Mouse (Mus musculus): ENCODE results near the gene Mcf2l.

Gene Mcf2l

DNA sequence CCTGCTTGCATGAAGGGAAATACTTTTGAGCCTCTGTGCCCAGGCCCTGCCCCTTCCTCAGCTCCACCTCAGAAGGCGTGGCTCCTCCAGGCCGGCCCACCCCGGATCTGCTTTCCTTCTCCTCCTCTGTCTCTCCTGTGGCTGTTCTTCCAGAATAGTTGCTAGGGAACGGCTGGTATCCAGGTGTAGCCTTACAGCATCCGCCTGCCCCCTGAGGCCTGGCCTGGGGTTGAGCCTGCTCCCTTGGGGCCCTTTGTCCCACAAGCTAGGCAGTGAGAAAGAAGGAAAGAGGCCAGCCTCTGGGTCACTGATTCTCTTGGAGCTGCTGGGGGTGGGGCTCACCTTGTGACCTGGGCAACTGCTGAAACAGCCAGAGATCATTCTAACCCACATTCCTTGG, 38.4 kb downstream of the Mcf2l start:
- no peak for DNase-seq (ENCODE audit: low spot score)

DNA sequence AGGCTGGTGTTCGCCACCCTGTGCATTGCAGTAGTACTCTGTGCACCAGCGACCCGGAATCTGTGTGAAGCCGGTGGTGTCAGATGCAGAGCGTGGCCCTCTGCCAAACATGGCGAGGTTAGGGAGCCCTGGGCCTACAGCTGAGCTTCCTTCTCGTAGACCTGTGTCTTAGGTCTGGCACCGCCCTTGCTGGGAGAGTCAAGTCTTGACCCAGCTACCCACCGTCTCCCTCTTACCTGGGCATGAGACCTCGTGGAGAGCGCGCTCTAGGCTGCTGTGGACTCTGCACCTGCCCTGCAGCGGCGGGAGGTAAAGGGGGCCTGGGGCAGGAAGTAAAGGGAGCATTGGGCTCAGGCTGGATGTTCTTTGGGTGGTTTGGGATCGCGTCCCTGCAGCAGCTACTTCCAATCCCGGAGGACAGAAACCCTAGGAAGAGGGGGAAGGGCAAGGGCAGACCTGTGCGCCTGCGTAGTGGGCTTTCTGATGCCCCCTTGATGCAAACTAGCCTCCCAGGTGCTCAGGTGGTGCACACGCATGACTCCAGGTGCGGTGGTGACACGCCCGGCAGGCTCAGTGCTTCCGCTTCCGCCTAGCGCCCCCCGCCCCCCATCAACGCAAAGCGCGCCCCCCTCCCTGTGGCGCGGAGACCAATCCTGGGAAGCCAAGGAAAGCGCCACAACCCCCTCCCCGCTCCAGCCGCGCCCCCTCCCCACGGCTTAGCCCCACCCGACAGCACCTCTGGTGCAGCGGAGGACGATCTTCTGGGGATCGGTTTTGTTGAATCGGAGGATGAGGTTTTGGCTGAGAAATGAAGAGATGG, 41.8 kb downstream of the Mcf2l start:
- no peak for DNase-seq (ENCODE audit: low spot score)

DNA sequence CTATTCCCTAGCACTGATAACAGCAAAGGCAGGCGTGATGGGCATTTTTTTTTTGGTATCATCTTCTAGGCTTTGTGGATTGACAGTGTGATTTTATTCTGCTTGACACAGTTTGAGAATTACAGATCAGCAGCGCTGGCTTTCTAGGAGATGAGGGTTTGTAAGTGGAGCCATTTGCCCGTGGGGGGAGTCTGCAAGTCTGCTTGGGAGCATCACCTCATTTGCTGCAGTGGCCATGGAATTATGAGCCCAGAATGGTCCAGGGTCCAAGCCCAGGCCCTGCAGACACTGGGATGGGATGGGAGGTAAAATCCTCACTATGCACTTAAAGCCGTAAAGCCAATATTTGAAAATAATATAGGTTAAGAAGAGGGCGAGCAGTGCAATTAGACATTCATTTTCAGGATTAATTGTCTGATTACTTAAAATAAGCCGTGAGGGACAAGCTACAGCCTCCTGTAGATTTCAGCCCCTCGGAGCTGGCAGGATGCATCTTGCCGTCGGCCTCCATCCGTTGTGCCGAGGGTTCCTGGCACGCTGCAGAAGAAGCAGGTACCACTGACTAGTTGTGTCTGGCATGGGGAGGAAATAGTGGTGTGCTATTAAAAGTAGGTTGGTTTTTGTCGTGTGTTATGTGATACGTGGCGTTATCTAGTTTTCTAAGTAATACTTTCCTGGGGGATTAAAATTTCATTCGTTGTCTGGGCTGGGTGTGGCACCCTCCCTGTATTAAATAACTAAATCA, 42.7 kb downstream of the Mcf2l start:
- no peak for DNase-seq (ENCODE audit: low spot score)

DNA sequence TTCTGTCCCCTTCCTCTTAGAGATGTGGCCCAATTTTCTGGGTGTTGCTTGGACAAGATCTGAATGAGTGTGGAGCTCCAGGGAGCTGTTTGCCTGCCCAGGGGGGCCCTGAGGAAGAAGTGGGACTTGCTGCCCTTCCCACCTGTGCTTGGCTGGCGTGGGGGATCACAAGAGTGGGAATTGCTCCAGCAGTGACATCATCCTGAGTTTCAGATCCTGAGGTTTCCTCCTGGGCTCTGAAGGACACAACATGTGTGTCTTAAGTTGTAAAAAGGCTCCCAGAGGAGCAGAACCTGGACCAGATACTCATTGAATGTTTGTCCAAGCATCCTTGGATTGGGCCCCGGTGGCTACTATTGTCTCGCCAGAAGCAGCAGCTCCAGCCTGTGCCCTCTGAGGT, 43.4 kb downstream of the Mcf2l start:
- no peak for DNase-seq (ENCODE audit: low spot score)

DNA sequence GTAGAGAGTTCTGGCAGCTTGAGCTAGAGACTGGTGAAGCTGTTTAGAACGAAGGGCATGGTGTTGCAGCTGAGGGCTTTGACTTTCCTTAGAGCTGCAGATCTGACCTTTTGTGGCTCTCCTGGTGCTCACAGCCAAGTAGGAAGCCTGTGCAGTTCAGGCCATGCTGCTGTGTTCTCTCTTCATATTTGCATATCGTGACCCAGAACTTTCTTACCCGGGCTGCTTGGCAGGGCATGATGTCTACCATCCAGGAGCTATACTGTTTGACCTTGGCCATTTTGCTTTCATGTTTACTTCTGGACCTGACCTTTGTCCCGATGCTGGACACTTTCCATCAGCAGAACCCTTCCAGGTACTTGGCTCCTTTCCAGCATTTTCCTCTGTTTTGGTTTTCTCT, 44.2 kb downstream of the Mcf2l start:
- DNase-seq (ENCODE audit: low spot score), result no peak

DNA sequence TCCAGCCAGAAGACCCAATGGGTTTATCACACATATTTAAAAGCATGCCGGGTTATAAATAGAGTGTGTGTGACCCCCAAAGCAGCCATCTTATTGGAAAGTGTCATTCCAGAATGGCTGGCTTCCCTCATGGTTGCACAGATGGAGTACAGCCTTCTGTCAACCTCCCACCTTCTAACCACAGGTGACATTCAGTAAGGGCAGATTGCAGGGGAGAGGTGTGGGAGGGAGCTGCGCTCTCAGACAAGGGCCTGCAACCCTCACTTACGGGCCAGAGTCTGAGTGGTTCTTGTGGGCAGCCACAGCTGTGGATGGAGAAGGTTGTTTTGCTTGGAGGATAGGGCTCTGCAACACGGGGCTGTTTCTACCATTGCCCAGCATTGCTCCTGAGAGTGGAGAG, 47.0 kb downstream of the Mcf2l start:
- DNase-seq (ENCODE audit: low spot score), result no peak

DNA sequence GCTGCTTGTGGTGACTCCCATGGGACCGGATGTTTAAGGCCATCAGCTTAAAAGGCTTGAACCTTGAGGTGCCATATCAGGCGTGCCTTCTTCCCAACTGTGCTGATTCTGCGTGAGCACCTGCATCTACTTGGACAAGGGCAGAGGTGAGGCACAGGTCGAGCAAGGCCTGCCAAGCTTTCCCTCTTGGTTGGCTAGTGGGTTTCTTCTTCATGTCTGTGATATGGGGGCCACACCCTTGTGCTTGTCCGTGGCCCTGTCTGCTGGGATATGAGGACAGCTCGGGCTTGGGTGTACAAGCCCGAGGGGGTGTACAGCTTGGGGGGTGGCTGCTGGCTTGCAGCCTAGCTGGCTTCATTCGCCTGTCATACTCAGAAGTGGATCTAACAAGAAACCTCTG, 51.4 kb downstream of the Mcf2l start:
- DNase-seq (ENCODE audit: low spot score), result no peak

DNA sequence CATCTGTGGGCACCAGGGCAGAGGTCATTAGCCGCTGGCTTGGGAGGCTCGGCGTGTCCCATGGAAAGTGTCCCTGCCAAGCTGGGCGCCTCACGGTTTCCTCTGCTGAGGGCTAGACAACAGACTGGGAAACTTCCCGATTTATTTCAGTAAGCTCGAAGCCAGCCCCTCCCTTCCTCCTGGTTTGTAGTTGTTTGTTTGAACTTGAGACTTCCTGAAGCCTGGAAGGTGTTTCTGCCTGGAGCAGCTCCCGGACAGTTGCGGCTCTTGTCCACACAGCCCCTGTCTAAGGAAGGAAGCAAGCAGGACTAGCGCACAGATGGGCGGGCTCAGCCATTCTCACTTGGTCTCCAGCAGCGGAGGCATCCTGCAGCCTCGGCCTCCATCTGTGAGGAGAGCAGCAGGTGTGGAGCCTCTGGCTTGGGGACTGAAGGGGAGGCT, 52.4 kb downstream of the Mcf2l start:
- DNase-seq (ENCODE audit: low spot score), result no peak

DNA sequence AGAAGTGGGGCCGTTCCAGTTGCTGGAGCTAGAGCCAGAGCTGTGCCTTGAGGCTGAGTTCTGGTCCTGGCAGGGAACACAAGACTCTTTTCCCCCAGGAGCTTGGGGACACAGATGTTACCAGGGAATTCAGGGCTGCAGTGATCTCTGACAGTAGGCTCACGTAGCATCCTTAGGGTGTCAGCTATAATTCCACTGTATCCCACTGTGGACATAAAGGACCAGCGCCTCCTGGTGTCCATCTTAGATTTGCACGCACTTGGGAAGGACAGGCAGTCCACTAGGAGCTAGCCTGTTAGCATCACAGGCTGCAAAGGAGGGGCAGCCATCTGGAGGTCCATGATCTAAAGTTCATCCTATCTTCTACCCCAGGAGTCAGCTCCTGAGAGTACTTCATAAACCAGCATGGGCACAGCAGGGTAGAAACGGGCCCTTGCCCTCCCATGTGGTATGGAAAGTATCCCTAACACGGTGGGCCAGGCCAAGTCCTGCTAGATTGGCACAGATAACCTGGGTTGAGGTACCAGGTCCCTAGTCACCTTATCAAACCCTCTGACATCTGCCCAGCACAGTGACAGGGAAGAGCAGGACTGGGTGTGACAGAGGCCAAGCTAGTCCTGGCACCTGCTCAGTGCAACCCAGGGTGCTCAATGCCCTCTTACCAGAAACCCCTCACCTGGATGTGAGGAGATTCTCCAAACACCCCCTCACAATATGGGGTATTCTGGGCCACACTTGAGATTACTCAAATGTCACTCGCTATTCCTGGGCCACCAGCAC, 53.8 kb downstream of the Mcf2l start:
- no peak for DNase-seq (ENCODE audit: low spot score)

DNA sequence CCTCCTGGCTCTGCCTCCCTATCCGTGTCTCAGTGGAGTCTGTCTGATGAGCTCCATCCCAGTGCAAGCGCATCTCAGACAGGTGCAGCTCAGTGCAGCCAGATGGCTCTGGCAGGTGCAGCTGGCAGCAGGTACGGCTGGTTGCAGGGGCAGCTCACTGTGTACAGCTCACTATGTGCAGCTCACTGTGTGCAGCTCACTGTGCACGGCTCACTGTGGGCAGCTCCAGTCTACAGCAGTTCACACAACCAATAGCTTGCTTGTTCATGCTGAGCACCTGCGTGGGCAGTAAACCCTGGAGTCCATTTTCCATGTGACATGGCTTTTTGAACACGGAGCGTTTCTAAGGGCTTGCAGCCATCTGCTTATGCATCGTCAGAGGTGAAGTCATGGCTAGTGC, 54.4 kb downstream of the Mcf2l start:
- DNase-seq (ENCODE audit: low spot score), result no peak

DNA sequence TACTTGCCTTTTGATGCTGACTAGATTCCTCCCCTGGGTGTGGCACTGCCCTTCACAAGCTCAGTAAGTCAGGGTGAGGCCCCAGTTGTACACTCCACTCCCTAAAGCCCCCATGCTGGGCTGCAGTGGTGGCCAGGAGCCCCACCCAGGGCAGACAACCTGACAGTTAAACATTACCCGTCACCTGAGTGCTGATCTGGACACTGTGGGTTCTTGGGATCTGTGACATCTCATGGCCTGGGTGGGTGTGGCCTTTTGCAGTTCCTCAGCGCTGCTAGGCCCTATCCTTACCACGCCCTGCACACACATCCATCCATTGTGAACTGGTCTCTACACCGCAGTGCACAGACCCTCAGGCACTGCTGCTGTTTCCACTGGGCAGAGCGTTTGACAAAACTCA, 55.3 kb downstream of the Mcf2l start:
- no peak for DNase-seq (ENCODE audit: low spot score)

DNA sequence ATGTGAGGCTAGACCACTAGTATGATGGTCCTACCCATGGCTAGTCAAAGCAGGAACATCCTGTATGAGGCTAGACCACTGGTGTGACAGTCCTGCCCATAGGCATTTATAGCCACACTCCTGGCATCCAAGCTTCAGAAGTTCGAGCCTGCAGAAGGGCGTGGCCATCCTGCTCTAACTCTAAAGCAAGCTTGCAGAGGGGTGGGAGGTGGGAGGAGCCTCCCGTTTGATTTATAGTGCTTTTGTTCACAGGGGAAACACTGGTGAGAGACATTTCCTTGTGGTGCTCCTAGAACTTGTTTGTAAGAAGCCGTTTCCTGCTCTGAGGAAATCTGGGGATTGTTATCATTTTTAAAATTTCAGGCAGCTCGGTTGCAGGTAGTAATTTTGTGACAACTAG, 56.7 kb downstream of the Mcf2l start:
- DNase-seq (ENCODE audit: low spot score), result no peak

DNA sequence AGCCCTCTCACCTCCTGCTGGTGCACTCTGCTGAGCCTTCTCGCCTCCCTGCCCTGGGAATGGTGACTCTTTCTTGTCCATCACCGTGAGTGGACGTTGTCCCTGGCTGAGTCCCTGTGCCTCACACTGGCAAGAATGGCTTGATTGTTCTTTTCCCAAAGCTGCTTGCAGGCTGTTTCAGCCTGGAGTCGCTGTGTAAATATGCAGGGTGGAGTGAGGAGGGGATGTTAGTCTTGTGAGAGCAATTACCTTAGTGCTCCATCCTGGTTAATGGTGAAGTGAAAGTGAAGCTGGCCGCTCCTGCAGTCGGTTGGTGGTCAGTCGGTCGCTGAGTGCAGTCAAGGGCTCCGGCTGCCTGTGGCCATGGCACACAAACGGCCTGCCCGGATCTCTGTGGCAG, 57.8 kb downstream of the Mcf2l start:
- no peak for DNase-seq (ENCODE audit: low spot score)

DNA sequence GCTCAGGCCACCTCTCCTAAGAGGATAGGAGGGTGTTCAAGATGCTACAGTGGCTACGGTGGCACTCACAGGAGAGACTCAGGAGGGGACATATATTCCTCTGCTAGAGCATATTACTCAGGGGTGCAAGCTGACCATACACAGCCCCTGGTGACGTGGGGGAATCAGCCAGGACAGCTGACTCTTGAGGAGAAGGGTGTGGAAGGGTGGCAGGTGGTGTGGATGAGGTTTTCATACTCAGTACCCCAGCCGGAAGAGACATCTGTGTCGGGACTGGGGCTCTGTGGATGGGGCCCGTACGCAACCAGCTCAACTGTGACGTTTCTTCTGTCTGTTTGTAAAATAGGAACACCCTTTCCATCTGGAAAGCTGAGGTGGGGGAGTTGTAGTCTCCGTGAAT, 58.9 kb downstream of the Mcf2l start:
- DNase-seq (ENCODE audit: low spot score), result no peak

DNA sequence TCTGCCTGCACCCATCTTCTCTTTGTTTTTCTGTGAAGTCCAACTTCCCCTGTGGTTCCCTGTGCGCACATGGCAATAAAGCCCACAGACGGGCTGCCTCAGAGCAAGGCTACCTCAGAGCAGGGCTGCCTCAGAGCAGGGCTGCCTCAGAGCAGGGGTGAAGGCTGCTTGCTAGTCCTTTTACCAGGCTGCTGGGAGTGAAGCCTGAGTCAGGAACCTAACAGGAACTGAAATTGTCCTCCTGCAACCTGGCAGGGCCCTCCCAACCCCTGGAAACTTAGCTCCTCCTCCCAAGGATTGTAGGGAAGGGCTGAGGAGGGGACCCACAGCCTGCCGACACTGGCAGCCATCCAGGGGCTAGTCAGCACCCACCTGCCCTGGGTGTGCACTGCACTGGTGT, 60.2 kb downstream of the Mcf2l start:
- DNase-seq (ENCODE audit: low spot score), result no peak

DNA sequence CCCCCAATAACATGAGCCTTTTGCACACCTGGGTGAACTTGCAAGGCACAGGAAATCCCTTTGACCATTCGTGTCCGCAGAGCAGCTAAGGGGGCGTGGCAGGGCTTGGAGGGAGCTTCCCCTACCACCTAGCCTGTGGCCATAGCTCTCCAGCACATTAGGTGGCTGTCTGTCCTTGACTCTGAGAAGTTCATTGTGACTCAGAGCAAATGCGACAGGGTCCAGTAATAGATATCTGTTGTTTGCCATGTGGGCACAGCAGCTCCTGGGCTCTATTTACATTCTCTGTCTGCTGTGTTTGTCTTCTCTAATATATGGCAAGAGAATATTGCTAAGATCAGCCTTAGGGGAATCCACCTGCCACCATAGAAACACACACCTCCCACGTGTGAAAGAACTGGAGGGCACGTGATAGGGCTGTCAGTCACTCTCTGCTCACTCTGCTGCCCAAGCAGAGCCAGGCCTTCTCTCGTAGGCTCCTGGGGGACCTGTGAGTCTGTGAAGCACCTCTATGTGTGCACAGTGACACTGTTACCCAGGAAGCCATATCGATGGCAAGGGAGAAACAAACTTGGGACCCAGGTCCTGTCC, 60.9 kb downstream of the Mcf2l start:
- DNase-seq (ENCODE audit: low spot score), result no peak

DNA sequence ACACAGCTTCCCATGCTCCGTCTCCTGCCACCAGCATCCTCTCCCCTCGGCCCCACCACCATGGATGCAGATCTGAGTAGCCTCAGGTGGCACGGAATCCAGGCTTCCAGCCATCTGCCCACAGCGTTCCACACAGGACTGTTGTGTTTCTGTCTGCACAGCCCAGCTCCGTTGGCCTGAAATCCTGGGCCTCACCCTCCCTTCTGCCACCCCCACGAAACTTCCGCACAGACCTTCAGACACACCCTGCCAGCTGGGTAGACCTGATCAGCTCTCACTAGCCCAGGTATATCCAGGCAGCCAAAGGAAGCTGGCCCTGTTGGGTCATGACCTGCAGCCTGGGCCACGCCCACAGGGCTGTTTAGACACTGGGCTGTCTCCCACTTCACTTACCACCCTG, 66.9 kb downstream of the Mcf2l start:
- no peak for DNase-seq (ENCODE audit: low spot score)

DNA sequence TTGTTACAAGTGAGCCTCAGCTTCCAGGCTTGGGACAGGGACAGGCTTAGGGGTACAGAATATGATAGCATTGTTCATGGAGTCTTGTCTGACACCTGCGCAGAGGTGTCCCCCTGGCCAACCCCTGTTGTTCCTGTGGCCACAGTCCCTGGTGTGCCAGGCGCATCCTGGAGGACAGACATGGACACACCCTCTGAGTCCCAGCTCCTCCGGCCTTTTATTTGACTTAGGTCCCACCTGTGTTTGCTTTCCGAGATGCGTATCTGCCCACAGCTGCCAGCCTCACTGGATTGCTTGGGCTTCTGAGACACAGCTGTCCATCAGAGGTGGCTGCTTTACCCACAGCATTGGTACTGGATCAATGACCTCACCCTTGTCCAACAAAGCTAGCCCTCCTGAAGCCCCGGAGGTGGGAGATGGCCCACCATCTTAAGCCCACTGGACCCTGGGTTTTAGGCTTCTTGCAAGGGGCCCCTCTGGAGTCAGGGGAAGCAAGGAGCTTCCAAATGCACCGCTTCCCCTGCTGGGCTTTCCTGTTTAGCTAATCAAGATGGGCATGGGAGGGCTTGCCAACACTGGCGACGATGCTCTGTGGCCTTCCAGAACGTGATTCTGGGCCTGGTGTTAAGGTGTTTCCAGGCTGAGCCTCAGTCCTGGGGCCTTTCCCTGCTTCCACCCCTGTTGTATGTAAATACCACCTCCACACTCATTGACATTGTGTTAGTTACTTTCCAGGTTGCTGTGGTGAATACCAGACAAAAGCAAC, 67.7 kb downstream of the Mcf2l start:
- DNase-seq (ENCODE audit: low spot score), result no peak

DNA sequence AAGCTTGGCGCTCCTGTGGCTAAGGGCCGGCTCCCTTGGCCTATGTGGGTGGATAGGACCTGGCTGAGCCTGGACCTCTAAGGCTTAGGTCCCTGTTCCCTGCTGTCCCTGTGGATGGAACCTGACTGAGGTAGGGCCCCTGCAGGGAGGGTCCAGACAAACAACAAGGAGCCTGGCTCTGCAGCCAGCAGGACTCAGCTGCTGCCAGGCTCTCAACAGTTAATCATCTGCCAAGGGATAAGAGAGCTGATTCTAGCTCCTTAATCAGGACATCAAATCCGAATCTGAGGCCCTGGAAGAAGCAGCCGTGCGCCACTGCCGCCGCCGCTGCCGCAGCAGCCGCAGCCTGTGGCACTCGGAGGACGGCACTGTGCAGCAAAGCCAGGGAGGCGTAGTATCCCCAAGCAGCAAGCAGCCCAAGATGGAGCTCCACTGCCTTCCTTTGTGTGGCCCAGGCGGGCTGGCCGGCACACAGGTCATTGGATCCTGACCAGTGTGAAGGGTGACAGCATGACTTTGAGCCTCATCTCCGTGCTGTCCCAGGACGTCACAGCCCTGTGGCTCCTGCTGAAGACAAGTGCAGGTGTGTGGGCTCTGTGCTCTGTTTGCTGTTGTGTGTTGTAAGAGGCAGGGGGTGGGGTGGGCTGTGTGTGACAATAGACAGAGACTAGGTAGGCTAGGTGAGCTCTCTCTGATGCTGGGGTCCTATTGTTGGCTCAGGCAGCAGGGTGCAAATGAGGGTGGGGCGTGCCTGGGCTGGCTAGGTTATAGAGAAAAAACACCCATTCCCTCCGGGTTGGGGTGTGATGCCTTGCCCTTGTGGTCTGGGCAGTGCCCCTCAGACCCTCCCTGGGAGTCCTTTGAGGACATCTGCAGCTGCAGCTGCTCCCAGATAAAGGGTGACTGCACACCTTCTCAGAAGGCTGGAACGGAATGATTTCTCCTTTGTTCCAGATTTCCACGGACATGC, 74.3 kb downstream of the Mcf2l start:
- DNase-seq (ENCODE audit: low spot score), result no peak

DNA sequence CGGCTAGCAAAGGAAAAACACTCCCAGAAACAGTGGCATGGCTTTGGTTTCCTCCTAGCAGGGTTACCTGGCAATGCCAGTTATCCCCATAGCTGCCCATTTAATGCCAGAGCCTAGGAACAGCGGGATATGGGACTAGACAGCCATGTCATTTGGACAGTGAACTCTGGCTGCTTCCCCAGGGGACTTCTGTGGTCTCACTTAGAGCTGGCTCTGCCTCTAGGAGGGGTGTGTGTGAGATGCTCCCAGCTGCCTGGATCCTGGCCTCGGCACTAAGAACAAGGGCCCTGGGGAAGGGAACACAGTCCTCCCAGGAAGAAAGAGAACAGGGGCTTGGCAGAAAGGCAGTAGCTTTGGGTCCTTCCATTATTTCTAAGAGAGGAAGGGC, 75.0 kb downstream of the Mcf2l start:
- no peak for DNase-seq (ENCODE audit: low spot score)

Measured in spleen, adult 12 weeks (tissue).